Mouse (Mus musculus): ENCODE measurements around the gene Rbfox1. TPM values are rescaled to one million over a fixed set of nuclear protein-coding genes. Genes with fewer than 3 reads are reported as not detected.

The Rbfox1 gene
- polyA plus RNA-seq, 1 experiment from 2014 or later: 339 TPM

DNA sequence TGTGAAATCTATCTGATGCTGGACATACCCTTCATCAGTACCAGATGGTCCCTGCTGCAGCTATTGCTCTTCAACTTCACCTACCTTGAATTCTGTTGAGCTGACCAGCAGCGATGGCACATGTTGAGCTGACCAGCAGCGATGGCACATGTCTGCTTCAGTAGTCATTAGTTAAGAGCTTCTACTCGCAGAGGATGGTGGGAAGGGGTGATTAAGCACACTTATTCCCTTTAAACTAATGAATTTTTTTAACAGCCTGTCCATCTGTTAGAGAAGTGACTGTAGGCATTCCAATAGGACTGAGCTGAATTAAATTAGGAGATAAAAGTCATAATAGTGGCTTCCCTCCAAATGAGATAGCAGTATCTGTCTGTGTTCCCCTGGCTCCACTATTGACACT lies 517.7 kb downstream of the Rbfox1 start:
- no peak for ATAC-seq (ENCODE audit: low read depth)
- WGBS: 79% methylated on average over 3 of the region's 3 CpGs
- H3K27me3 ChIP-seq (ENCODE audit: control insufficient read depth, insufficient read depth, low read length): no peaks in the 10 kb centered on the region
- no peak overlapping the region for H3K27ac ChIP-seq (ENCODE audit: low read depth, low read length)
- H3K4me1 ChIP-seq (ENCODE audit: control insufficient read depth, insufficient read depth, low read length): no peaks in the 10 kb centered on the region
- no peaks in the 10 kb centered on the region for H3K9me3 ChIP-seq (ENCODE audit: control insufficient read depth, low read length)
- no peak overlapping the region for H3K4me3 ChIP-seq (ENCODE audit: low read depth, low read length)
- no peak overlapping the region for H3K4me2 ChIP-seq (ENCODE audit: low read depth, low read length)
- H3K9ac ChIP-seq (replicated peaks; ENCODE audit: low read depth, low read length): no peak overlapping the region
- H3K36me3 ChIP-seq (ENCODE audit: control insufficient read depth, insufficient read depth, low read length): no peaks in the 10 kb centered on the region

DNA sequence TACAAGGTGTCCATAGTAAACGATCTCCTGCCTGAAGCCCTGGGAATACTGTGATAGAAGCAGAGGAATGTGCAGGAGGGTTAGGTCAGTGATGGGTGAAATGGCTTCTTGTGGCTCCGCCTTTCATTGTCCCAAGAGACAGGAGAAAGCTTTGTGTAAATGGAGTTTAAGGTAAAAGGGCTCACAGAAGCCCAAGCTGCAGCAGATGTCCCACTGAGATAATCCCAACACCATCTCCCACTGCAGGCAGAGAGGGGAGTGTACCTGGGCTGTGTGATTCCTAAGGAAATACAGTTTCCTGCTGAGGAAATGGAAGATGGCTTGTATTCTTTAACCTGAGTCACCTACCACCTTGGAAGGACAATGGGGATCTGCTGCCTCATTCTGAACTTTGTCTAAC lies 529.7 kb downstream of the Rbfox1 start:
- no peak overlapping the region for H3K4me2 ChIP-seq (ENCODE audit: low read depth, low read length)
- WGBS: 53% methylated on average over 2 of the region's 2 CpGs
- no peaks in the 10 kb centered on the region for H3K27me3 ChIP-seq (ENCODE audit: control insufficient read depth, insufficient read depth, low read length)
- no peak overlapping the region for H3K27ac ChIP-seq (ENCODE audit: low read depth, low read length)
- no peaks in the 10 kb centered on the region for H3K4me1 ChIP-seq (ENCODE audit: control insufficient read depth, insufficient read depth, low read length)
- no peak for ATAC-seq (ENCODE audit: low read depth)
- no peaks in the 10 kb centered on the region for H3K36me3 ChIP-seq (ENCODE audit: control insufficient read depth, insufficient read depth, low read length)
- no peaks in the 10 kb centered on the region for H3K9me3 ChIP-seq (ENCODE audit: control insufficient read depth, low read length)
- H3K4me3 ChIP-seq (ENCODE audit: low read depth, low read length): no peak overlapping the region
- no peak overlapping the region for H3K9ac ChIP-seq (replicated peaks; ENCODE audit: low read depth, low read length)

DNA sequence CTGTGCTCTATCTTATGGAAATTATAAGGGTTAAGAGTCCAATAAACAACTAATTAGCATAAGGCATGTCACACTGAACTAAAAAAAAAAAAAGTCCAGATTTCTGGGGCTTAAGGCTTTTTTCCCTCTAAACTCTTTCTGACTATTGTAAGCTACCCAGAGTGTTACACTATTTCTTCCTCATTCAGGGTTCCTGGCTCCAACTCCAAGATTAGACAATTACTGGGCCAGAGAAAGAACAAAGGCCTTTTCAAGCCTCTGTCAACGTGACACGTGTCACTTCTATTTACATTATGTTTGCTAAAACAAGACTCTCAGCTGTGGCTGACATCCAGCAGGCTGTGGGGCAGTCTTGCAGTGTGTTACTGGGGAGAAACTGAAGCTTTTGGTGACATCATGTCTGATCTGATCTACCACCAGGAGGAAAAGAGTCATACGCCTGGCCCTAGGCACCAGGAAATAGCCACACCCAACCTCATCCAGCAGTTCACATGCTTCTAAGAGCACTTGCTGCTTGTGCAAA lies 536.5 kb downstream of the Rbfox1 start:
- Histone ChIP-seq H3K27ac (ENCODE audit: low read depth, low read length) (no peak overlapping the region), H3K9me3 (ENCODE audit: control insufficient read depth, low read length) (no peaks in the 10 kb centered on the region), H3K4me1 (ENCODE audit: control insufficient read depth, insufficient read depth, low read length) (no peaks in the 10 kb centered on the region), H3K27me3 (ENCODE audit: control insufficient read depth, insufficient read depth, low read length) (no peaks in the 10 kb centered on the region), H3K9ac (replicated peaks; ENCODE audit: low read depth, low read length) (no peak overlapping the region), H3K4me3 (ENCODE audit: low read depth, low read length) (no peak overlapping the region), H3K36me3 (ENCODE audit: control insufficient read depth, insufficient read depth, low read length) (no peaks in the 10 kb centered on the region), H3K4me2 (ENCODE audit: low read depth, low read length) (no peak overlapping the region)
- ATAC-seq (ENCODE audit: low read depth): no peak
- WGBS: 60% methylated on average over 3 of the region's 3 CpGs

- no peak overlapping the region; the same call in 1 of the 2 replicates for H3K27ac ChIP-seq (ENCODE audit: low read depth, low read length)
- no peak for ATAC-seq (ENCODE audit: low read depth)
- no peaks in the 10 kb centered on the region for H3K36me3 ChIP-seq (ENCODE audit: control insufficient read depth, insufficient read depth, low read length)
- H3K27me3 ChIP-seq (ENCODE audit: control insufficient read depth, insufficient read depth, low read length): no peaks in the 10 kb centered on the region
- H3K9ac ChIP-seq (replicated peaks; ENCODE audit: low read depth, low read length): no peak overlapping the region
- H3K4me2 ChIP-seq (ENCODE audit: low read depth, low read length): no peak overlapping the region
- H3K4me1 ChIP-seq (ENCODE audit: control insufficient read depth, insufficient read depth, low read length): no peaks in the 10 kb centered on the region
- WGBS: 88% methylated on average over 4 of the region's 4 CpGs
- H3K4me3 ChIP-seq (ENCODE audit: low read depth, low read length): no peak overlapping the region
- H3K9me3 ChIP-seq (ENCODE audit: control insufficient read depth, low read length): no peaks in the 10 kb centered on the region
These were observed 538.8 kb downstream of the Rbfox1 start for GRCm38 (mm10) chr16:6423878-6424409.

DNA sequence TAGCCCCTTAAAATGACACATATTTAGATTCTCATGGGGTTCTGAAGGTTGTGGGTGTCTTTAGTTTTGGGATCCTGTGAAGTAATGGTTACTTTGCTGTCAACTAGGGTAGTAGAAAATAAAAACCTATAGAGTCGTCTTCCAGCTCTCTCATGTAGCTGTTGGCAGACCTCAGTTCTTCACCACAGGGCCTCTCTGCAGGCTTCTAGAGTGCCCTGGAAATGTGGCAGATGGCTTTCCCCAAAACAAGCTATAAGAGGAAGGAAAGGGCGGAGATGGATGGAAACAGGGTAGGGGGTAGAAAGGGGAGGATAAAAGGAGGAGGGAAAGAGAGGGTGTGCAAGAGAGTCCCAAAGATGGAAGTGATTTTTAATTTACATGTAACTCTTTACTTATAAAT lies 539.6 kb downstream of the Rbfox1 start:
- Histone ChIP-seq H3K9me3 (ENCODE audit: control insufficient read depth, low read length) (no peaks in the 10 kb centered on the region), H3K4me2 (ENCODE audit: low read depth, low read length) (no peak overlapping the region), H3K27me3 (ENCODE audit: control insufficient read depth, insufficient read depth, low read length) (no peaks in the 10 kb centered on the region), H3K36me3 (ENCODE audit: control insufficient read depth, insufficient read depth, low read length) (no peaks in the 10 kb centered on the region), H3K4me1 (ENCODE audit: control insufficient read depth, insufficient read depth, low read length) (no peaks in the 10 kb centered on the region), H3K9ac (replicated peaks; ENCODE audit: low read depth, low read length) (no peak overlapping the region), H3K4me3 (ENCODE audit: low read depth, low read length) (no peak overlapping the region), H3K27ac (ENCODE audit: low read depth, low read length) (no peak overlapping the region)
- WGBS: 80% methylated on average over 2 of the region's 2 CpGs
- ATAC-seq (ENCODE audit: low read depth): no peak

- H3K9me3 ChIP-seq (ENCODE audit: control insufficient read depth, low read length): no peaks in the 10 kb centered on the region
- H3K9ac ChIP-seq (replicated peaks; ENCODE audit: low read depth, low read length): no peak overlapping the region
- H3K4me2 ChIP-seq (ENCODE audit: low read depth, low read length): no peak overlapping the region
- ATAC-seq (ENCODE audit: low read depth): no peak
- no peaks in the 10 kb centered on the region for H3K36me3 ChIP-seq (ENCODE audit: control insufficient read depth, insufficient read depth, low read length)
- H3K4me3 ChIP-seq (ENCODE audit: low read depth, low read length): no peak overlapping the region
- no peaks in the 10 kb centered on the region for H3K27me3 ChIP-seq (ENCODE audit: control insufficient read depth, insufficient read depth, low read length)
- no peak overlapping the region for H3K27ac ChIP-seq (ENCODE audit: low read depth, low read length)
- 64% methylated on average over 12 of the region's 12 CpGs for WGBS
- H3K4me1 ChIP-seq (ENCODE audit: control insufficient read depth, insufficient read depth, low read length): no peaks in the 10 kb centered on the region
These were observed 542.4 kb downstream of the Rbfox1 start for GRCm38 (mm10) chr16:6427292-6428281.

GRCm38 (mm10) chr16:6430981-6431380 lies 545.8 kb downstream of the Rbfox1 start:
- no peaks in the 10 kb centered on the region for H3K36me3 ChIP-seq (ENCODE audit: control insufficient read depth, insufficient read depth, low read length)
- WGBS: 92% methylated on average over 2 of the region's 2 CpGs
- H3K27ac ChIP-seq (ENCODE audit: low read depth, low read length): no peak overlapping the region
- H3K4me1 ChIP-seq (ENCODE audit: control insufficient read depth, insufficient read depth, low read length): no peaks in the 10 kb centered on the region
- no peak overlapping the region for H3K9ac ChIP-seq (replicated peaks; ENCODE audit: low read depth, low read length)
- no peak for ATAC-seq (ENCODE audit: low read depth)
- H3K4me2 ChIP-seq (ENCODE audit: low read depth, low read length): no peak overlapping the region
- no peaks in the 10 kb centered on the region for H3K27me3 ChIP-seq (ENCODE audit: control insufficient read depth, insufficient read depth, low read length)
- H3K9me3 ChIP-seq (ENCODE audit: control insufficient read depth, low read length): no peaks in the 10 kb centered on the region
- H3K4me3 ChIP-seq (ENCODE audit: low read depth, low read length): no peak overlapping the region

DNA sequence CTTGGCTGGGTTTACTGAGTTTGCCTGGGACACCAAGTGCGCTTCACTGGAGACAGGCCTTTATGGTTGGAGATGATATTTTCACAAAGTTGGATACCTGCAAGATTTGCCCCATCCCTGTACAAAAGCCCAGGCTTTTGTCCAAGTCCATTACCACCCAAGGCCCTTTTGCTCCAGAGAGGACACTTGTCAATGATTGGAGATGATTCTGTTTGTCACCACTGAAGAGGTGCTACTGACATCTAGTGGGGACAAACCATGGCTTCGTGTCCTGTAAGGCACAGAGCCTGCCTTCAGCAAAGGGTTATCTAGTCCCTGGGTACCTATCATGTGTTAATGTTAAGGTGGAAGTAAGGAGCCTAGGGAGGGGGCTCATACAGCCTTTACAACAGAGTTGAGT lies 551.3 kb downstream of the Rbfox1 start:
- ATAC-seq (ENCODE audit: low read depth): no peak
- Histone ChIP-seq H3K36me3 (ENCODE audit: control insufficient read depth, insufficient read depth, low read length) (no peaks in the 10 kb centered on the region), H3K27ac (ENCODE audit: low read depth, low read length) (no peak overlapping the region), H3K4me3 (ENCODE audit: low read depth, low read length) (no peak overlapping the region), H3K9ac (replicated peaks; ENCODE audit: low read depth, low read length) (no peak overlapping the region), H3K4me2 (ENCODE audit: low read depth, low read length) (no peak overlapping the region), H3K4me1 (ENCODE audit: control insufficient read depth, insufficient read depth, low read length) (no peaks in the 10 kb centered on the region), H3K27me3 (ENCODE audit: control insufficient read depth, insufficient read depth, low read length) (no peaks in the 10 kb centered on the region), H3K9me3 (ENCODE audit: control insufficient read depth, low read length) (no peaks in the 10 kb centered on the region)
- 67% methylated on average over 2 of the region's 2 CpGs for WGBS

GRCm38 (mm10) chr16:6448250-6448649 lies 563.1 kb downstream of the Rbfox1 start:
- H3K4me1 ChIP-seq (ENCODE audit: control insufficient read depth, insufficient read depth, low read length): no peaks in the 10 kb centered on the region; the same call in 1 of the 2 replicates
- ATAC-seq (ENCODE audit: low read depth): no peak
- no peak overlapping the region for H3K4me2 ChIP-seq (ENCODE audit: low read depth, low read length)
- H3K4me3 ChIP-seq (ENCODE audit: low read depth, low read length): no peak overlapping the region
- no peaks in the 10 kb centered on the region for H3K36me3 ChIP-seq (ENCODE audit: control insufficient read depth, insufficient read depth, low read length)
- no peak overlapping the region for H3K9ac ChIP-seq (replicated peaks; ENCODE audit: low read depth, low read length)
- H3K9me3 ChIP-seq (ENCODE audit: control insufficient read depth, low read length): no peaks in the 10 kb centered on the region
- WGBS: 38% methylated on average over 5 of the region's 5 CpGs
- no peaks in the 10 kb centered on the region for H3K27me3 ChIP-seq (ENCODE audit: control insufficient read depth, insufficient read depth, low read length)
- no peak overlapping the region for H3K27ac ChIP-seq (ENCODE audit: low read depth, low read length)

All from neural tube, embryonic 14.5 days (tissue).